ENCODE assay signal across 8 mouse cellular contexts in genomic region chr11:3132001-3132400, GRCm38 (mm10).
A peak's percentile ranks its signal among the peaks of the same experiment; 100 is the strongest.
DNase-seq lines count a peak whose midpoint lies in the region; ATAC-seq lines count a peak whose summit lies in the region.
"Not testable (repeated sequence)": the region's sequence is repeated elsewhere in the genome, so short reads cannot be mapped to it uniquely, and the experiment has no call there.

No protein-coding gene starts in this region.

- peak; percentile 34 for ATAC-seq in forebrain, embryonic 13.5 days
- peak; percentile 51 for ATAC-seq in heart, embryonic 12.5 days (ENCODE audit: insufficient number of reproducible peaks, low FRiP score)
- peak; percentile 37 for ATAC-seq in limb, embryonic 11.5 days (ENCODE audit: insufficient number of reproducible peaks, low FRiP score, low TSS enrichment, low read depth)
- peak; percentile 12 for ATAC-seq in megakaryocyte-erythroid progenitor cell, adult 5-6 weeks (replicated peaks; ENCODE audit: low FRiP score, low TSS enrichment, poor library complexity, severe bottlenecking)

- not testable (repeated sequence) for H3K4me1 ChIP-seq in forebrain, embryonic 13.5 days; heart, embryonic 12.5 days (replicated peaks); limb, embryonic 11.5 days (ENCODE audit: control insufficient read depth, insufficient read depth, low read length)

- not testable (repeated sequence) for H3K27ac ChIP-seq in forebrain, embryonic 13.5 days; heart, embryonic 12.5 days (ENCODE audit: poor library complexity, severe bottlenecking); limb, embryonic 11.5 days (replicated peaks; ENCODE audit: low read depth, low read length)

- DNase-seq in adrenal gland, postnatal 4 days (ENCODE audit: low spot score in 2 of 2), result peak; percentile 67 to 90
- DNase-seq in kidney, adult 9 months, result peak; percentile 66
- peak; percentile 48 for DNase-seq in limb, embryonic 11.5 days (ENCODE audit: low spot score)
- DNase-seq in right cerebral cortex, postnatal 4 days, result peak; percentile 59
- peak; percentile 60 for DNase-seq in yolk sac, embryonic 10.5 days (ENCODE audit: low spot score)

- H3K27me3 ChIP-seq in forebrain, embryonic 13.5 days; heart, embryonic 12.5 days (replicated peaks); limb, embryonic 11.5 days (ENCODE audit: control insufficient read depth, insufficient read depth, low read length): not testable (repeated sequence)

- peaks cover 25% of the 10 kb centered on the region for H3K36me3 ChIP-seq in forebrain, embryonic 13.5 days (ENCODE audit: poor library complexity, severe bottlenecking)
- H3K36me3 ChIP-seq in heart, embryonic 12.5 days, result 0 out of 2 replicates have a peak, but pooled peaks cover 11% of the 10 kb centered on the region
- not testable (repeated sequence) for H3K36me3 ChIP-seq in limb, embryonic 11.5 days (ENCODE audit: control insufficient read depth, insufficient read depth, low read length)

- not testable (repeated sequence) for H3K4me3 ChIP-seq in forebrain, embryonic 13.5 days; heart, embryonic 12.5 days; limb, embryonic 11.5 days (ENCODE audit: low read depth, low read length)

- H3K9me3 ChIP-seq in forebrain, embryonic 13.5 days (replicated peaks), result peaks cover 23% of the 10 kb centered on the region
- peaks cover 19% of the 10 kb centered on the region for H3K9me3 ChIP-seq in heart, embryonic 12.5 days (replicated peaks)
- not testable (repeated sequence) for H3K9me3 ChIP-seq in limb, embryonic 11.5 days (ENCODE audit: control insufficient read depth, low read length)

- H3K4me2 ChIP-seq in forebrain, embryonic 13.5 days; heart, embryonic 12.5 days; limb, embryonic 11.5 days (ENCODE audit: low read depth, severe bottlenecking): not testable (repeated sequence)

- not testable (repeated sequence) for H3K9ac ChIP-seq in forebrain, embryonic 13.5 days; heart, embryonic 12.5 days; limb, embryonic 11.5 days (ENCODE audit: low read length)

- WGBS in forebrain, embryonic 13.5 days, result 90% methylated on average over 9 of the region's 10 CpGs
- 89% methylated on average over 10 of the region's 10 CpGs for WGBS in heart, embryonic 12.5 days
- 86% methylated on average over 8 of the region's 10 CpGs for WGBS in limb, embryonic 11.5 days
